Mouse (Mus musculus) brain, embryonic 18.5 days (tissue): Measurements from ENCODE around the gene Thap4.

Experiments used
- DNase-seq: peaks from one replicate; pipeline ENCODE4 v3.0.0-alpha.2; 2012; ENCODE audit warnings: low read depth, low spot score

Gene Thap4

GRCm38 (mm10) chr1:93746179-93746578 is 8.5 kb downstream of the Thap4 start:
- DNase-seq, result no peak

GRCm38 (mm10) chr1:93742910-93743309 is 11.8 kb downstream of the Thap4 start:
- no peak for DNase-seq

- DNase-seq, result no peak
Measured at GRCm38 (mm10) chr1:93741987-93742386, 12.7 kb downstream of the Thap4 start.

GRCm38 (mm10) chr1:93740671-93741070 is 14.0 kb downstream of the Thap4 start:
- DNase-seq, result no peak

GRCm38 (mm10) chr1:93737711-93738110 is 17.0 kb downstream of the Thap4 start:
- DNase-seq, result no peak

GRCm38 (mm10) chr1:93735859-93736258 is 18.8 kb downstream of the Thap4 start:
- no peak for DNase-seq

GRCm38 (mm10) chr1:93731880-93732281 is 22.8 kb downstream of the Thap4 start:
- peak; percentile 12 for DNase-seq

- DNase-seq, result no peak
Measured at GRCm38 (mm10) chr1:93731103-93731502, 23.6 kb downstream of the Thap4 start.

GRCm38 (mm10) chr1:93726974-93727373 is 27.7 kb downstream of the Thap4 start:
- no peak for DNase-seq

- no peak for DNase-seq
Measured at GRCm38 (mm10) chr1:93726116-93726515, 28.5 kb downstream of the Thap4 start.

GRCm38 (mm10) chr1:93725665-93726064 is 29.0 kb downstream of the Thap4 start:
- no peak for DNase-seq

GRCm38 (mm10) chr1:93724623-93725022 is 30.0 kb downstream of the Thap4 start:
- no peak for DNase-seq

- no peak for DNase-seq
Measured at GRCm38 (mm10) chr1:93721557-93721956, 33.1 kb downstream of the Thap4 start.

GRCm38 (mm10) chr1:93716166-93716565 is 38.5 kb downstream of the Thap4 start:
- no peak for DNase-seq

GRCm38 (mm10) chr1:93705389-93705788 is 49.3 kb downstream of the Thap4 start:
- no peak for DNase-seq

- DNase-seq, result no peak
Measured at GRCm38 (mm10) chr1:93704341-93704740, 50.3 kb downstream of the Thap4 start.

GRCm38 (mm10) chr1:93703472-93704048 is 51.1 kb downstream of the Thap4 start:
- no peak for DNase-seq

- DNase-seq, result no peak
Measured at GRCm38 (mm10) chr1:93702106-93702505, 52.6 kb downstream of the Thap4 start.

- no peak for DNase-seq
Measured at GRCm38 (mm10) chr1:93699159-93699558, 55.5 kb downstream of the Thap4 start.

- no peak for DNase-seq
Measured at GRCm38 (mm10) chr1:93697317-93697716, 57.3 kb downstream of the Thap4 start.

GRCm38 (mm10) chr1:93694966-93695365 is 59.7 kb downstream of the Thap4 start:
- DNase-seq, result no peak

GRCm38 (mm10) chr1:93693943-93694342 is 60.7 kb downstream of the Thap4 start:
- no peak for DNase-seq

- DNase-seq, result no peak
Measured at GRCm38 (mm10) chr1:93693502-93693901, 61.2 kb downstream of the Thap4 start.

GRCm38 (mm10) chr1:93692773-93693172 is 61.9 kb downstream of the Thap4 start:
- DNase-seq, result no peak
